Mouse (Mus musculus): Measurements from ENCODE around the gene Slc2a9. TPM values are rescaled to one million over a fixed set of nuclear protein-coding genes. Genes with fewer than 3 reads are reported as not detected.

The Slc2a9 gene
- 1 to 10 TPM; 1.9 to 5.3 (median 4.3) TPM for total RNA-seq (2022)

- DNase-seq (ENCODE audit: low spot score in 2 of 2), result no peak
Measured at GRCm38 (mm10) chr5:38502992-38503391, at the start of gene Slc2a9. Gene Slc2a9, minus strand, starts transcription at chr5:38503143.

- DNase-seq (ENCODE audit: low spot score in 2 of 2), result no peak
Measured at GRCm38 (mm10) chr5:38552615-38553014, 49.7 kb upstream of the Slc2a9 start.

DNA sequence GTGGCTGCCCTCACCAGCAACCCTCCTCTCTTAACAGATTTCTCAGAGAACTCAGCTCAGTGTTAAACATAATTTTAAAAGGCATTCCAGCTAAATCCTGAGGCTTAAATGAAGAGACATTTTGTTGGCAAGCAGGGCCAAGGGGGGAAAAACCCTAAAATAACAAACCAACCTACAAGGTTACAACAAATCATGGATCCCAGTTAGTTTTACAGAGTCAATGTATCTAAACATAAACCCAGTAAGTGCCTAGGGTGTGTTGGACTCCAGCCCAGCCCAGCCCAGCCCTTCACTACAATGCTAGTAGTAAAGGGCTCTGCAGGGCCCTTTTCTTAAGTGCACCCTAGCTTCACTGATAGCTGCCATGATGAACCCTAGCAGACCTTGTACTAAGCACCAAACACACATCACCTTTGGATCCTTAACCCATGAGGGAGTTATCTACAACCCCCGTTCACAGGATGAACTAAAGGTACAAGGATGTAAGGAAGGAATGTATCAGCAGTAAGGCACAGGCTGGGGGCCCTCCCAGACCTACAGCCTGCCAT lies 47.4 kb upstream of the Slc2a9 start:
- no peak for DNase-seq (ENCODE audit: low spot score in 2 of 2)

- no peak for DNase-seq (ENCODE audit: low spot score in 2 of 2)
Measured at GRCm38 (mm10) chr5:38549461-38549909, 46.5 kb upstream of the Slc2a9 start.

GRCm38 (mm10) chr5:38547375-38547774 lies 44.4 kb upstream of the Slc2a9 start:
- peak; percentile 70 to 71 for DNase-seq (ENCODE audit: low spot score in 2 of 2)

GRCm38 (mm10) chr5:38544423-38545415 lies 41.8 kb upstream of the Slc2a9 start:
- DNase-seq (ENCODE audit: low spot score in 2 of 2), result no peak

- no peak for DNase-seq (ENCODE audit: low spot score in 2 of 2)
Measured at GRCm38 (mm10) chr5:38543496-38544217, 40.7 kb upstream of the Slc2a9 start.

DNA sequence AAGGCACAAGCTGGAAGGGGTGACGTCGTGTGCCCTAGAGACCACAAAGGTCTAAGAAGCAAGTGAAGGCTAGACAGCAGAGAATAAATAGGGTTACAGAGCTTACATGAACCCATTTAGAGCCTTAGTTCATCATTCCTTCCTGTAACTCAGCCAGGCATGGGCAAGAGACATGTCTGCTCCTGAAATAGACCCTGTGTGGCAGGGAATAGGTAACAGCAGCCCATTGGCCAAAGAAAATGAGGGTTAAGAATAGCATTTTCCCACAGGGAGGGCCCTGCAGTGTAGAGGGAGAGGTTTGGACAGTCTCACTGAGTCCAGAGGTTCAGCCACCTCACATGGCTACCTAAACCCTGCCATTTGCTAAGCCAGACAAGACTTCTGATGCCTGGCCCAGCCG lies 38.8 kb upstream of the Slc2a9 start:
- no peak for DNase-seq (ENCODE audit: low spot score in 2 of 2)

- no peak for DNase-seq (ENCODE audit: low spot score in 2 of 2)
Measured at GRCm38 (mm10) chr5:38540898-38541297, 38.0 kb upstream of the Slc2a9 start.

DNA sequence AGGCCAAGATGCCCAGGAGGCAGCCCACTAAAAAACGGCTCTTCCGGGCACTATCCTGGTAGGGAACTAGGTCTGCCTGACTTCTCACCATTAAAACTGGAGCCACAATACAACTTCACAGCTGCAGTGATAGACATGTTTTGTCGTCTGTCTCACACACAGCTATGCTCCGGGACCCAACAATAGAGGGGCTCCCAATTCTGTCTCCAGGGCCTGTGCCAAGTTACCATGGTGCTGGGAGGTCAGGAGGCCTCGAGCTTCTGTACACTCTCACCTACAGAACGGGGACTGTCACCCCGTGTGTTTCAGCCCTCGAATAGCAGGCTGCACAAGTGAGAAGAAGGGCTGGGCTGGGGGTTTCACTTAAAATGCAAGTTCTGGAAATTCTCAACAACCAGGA lies 35.6 kb upstream of the Slc2a9 start:
- DNase-seq (ENCODE audit: low spot score in 2 of 2), result no peak

GRCm38 (mm10) chr5:38537845-38538244 lies 34.9 kb upstream of the Slc2a9 start:
- no peak for DNase-seq (ENCODE audit: low spot score in 2 of 2)

- DNase-seq (ENCODE audit: low spot score in 2 of 2), result no peak
Measured at GRCm38 (mm10) chr5:38536822-38537221, 33.9 kb upstream of the Slc2a9 start.

DNA sequence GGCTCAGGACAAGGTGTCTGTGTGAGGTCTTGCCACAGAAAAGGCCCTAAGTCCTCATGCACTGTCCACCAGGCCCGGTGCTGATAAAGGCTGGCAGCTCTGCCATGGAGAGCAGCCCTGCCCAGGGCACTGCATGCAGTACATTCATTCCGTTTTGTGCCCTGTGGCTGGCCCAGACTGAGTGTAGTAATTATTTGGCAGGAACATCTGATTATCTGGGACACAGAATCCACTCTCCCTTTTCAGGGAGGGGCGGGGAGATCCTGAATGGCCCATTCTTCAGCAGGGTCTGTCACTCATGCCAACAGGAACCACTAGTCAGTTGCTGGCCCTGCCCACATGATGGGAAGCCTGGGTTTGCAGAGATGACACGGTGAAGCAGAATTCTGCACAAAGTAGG lies 29.1 kb upstream of the Slc2a9 start:
- peak; percentile 66 to 83 for DNase-seq (ENCODE audit: low spot score in 2 of 2)

DNA sequence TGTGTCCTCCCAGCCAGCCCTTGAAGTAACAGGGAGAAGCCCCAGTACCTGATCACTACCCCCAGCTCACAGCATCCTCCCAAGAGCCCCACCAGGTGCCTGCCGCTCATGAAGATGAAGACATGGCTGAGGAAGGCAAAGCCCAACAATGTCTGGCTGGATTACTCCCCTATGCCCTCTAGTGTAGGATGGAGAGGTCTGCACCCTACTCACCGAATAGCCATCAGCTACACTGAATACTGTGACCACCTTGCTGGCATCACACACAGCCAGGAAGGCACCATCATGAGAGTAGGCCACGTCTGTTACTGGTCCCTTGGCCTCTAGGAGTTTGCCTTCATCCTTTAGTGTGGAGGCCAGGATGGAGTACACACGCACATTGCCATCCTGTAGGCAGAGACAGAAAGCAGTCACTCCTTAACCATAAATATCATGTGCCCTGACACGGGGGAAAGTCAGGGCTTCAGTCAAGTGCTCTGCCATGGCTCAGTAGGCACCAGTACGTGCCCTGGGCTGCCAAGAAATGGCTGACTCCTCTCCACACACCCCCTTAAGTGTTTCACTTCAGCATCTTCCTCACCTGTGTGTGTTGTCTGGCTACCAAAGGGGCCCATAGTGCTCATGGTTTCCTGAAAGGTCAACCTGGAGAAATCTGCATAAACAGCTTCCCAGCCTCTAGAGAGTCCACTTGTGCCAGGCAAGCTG lies 26.9 kb upstream of the Slc2a9 start:
- DNase-seq (ENCODE audit: low spot score in 2 of 2), result no peak

GRCm38 (mm10) chr5:38522977-38523376 lies 20.0 kb upstream of the Slc2a9 start:
- DNase-seq (ENCODE audit: low spot score in 2 of 2), result no peak

DNA sequence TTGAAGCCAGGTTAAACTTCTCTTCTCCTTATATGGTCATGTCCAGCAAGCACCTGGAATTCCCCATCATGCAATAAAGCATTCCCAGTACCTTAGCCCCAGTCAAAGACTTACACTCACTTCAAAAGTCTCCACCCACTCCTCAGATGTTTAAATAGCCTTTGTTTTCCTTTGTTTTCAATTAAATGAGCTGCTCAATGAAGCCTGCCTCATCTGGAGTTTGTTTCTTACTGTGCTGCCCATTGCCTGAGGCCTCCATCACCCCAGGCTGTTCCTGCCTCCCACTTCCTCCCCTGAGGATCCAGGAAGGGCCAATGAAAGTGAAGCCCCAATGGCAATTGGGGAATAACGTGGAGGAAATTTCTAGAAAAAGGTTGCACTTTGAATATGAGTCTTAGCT lies 17.9 kb upstream of the Slc2a9 start:
- no peak for DNase-seq (ENCODE audit: low spot score in 2 of 2)

DNA sequence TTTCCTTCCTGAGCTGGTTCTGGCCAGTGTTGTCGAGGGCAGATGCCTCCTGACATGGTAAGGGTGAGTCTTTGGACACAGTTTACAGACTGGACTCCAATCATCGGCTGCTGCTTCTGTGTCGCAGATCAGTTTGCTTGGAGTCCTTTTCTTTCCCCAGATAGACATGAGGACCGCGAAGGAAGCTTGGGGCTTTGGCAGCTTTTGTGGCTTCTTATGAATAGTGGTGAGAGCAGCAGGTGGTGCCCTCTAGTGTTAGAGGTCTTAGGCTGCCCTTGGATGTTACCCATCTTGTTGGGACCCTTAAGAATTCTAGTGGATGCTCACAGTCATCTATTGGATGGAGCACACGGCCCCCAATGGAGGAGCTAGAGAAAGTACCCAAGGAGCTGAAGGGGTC lies 13.3 kb upstream of the Slc2a9 start:
- DNase-seq (ENCODE audit: low spot score in 2 of 2), result peak in 1 of 2 experiments; percentile 57

GRCm38 (mm10) chr5:38512991-38513390 lies 10.0 kb upstream of the Slc2a9 start:
- no peak for DNase-seq (ENCODE audit: low spot score in 2 of 2)

DNA sequence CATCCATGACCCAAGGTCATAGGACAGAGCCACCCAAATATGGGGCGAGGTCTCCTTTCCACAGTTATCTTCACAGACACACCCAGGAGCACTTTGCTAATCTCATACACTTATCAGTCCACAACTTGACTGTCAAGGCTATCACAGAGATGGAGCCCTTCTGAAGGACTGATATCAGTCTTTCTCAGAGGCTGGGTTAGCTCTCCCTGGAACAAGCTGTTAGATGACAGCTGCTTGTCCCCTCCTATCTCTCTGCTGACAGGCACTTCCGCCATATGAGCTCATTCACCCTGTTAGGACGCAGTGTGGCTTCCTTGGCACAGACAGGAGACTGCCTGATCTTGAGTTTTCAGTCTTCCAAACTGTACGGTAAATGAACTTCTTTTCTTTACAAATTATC lies 6.6 kb upstream of the Slc2a9 start:
- no peak for DNase-seq (ENCODE audit: low spot score in 2 of 2)

DNA sequence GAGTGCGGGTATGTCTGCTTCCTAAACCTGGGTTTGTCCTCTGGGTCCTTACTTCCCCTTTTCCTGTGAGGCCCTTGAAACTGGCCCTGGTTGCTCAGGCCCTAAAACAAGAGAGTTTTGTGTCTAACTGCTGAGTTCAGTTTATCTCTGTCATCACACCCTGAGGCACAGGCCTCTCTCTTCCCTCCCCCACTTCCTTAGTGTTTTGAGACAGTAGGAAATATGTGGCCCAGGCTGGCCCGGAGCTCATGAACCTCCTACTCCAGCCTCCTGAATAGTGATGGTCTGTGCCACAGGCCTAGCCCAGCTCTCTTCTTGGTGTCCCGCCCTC lies 2.5 kb upstream of the Slc2a9 start:
- DNase-seq (ENCODE audit: low spot score in 2 of 2), result no peak

DNA sequence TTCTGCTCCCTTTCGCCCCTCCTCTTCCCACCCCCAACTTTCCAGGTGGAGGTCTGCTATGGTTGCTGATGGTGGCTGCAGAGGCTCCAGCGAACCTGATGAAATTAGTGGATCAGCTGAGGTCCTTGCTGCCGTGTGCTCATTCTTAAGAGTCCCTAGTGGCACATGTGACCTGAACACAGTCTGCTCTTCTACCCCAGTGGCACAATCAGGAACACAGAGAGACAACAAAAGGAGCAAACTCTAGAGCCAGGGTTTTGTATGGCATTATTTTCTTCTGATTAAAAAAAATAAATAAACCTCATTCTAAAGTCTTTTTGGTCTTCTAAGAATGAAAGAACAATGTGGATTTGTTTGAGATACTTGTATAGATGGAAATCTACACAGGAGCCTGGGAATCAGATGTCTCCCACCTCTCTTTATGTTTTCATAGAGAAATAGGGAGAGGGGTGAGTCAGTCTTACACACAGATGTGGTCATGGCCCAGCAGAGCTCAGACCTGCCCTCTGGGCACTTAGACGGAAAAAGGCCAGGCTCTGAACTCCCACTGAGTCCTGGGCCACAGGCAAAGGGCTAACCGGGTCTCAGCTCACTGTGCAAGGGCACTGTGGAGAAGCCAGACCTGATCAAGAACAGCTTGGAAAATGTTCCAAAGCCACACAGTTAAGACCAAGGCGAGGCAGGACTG lies 1.9 kb upstream of the Slc2a9 start:
- DNase-seq (ENCODE audit: low spot score in 2 of 2), result no peak
